Mouse (Mus musculus): ENCODE measurements at regions not wholly inside any gene's neighbourhood (a gene's known extent, or its start where the extent isn't known, plus 50 kb on each side); places are given as distances from the start of the nearest gene placed in this dataset.

GRCm38 (mm10) chr9:47054595-47054994 is 56.1 kb downstream of the Gm4791 start:
- no peak overlapping the region for H3K4me2 ChIP-seq (replicated peaks; ENCODE audit: low read depth, low read length)
- no peak for ATAC-seq (ENCODE audit: insufficient number of reproducible peaks, insufficient read depth, low FRiP score, low read depth)
- H3K9me3 ChIP-seq (ENCODE audit: control insufficient read depth, low read depth, low read length) = no peaks in the 10 kb centered on the region
- WGBS = 68% methylated on average over 10 of the region's 10 CpGs
- no peaks in the 10 kb centered on the region for H3K4me1 ChIP-seq (ENCODE audit: control insufficient read depth, insufficient read depth, low read length)
- H3K4me3 ChIP-seq (ENCODE audit: low read depth, low read length) = no peak overlapping the region
- H3K36me3 ChIP-seq (ENCODE audit: control insufficient read depth, insufficient read depth, low read length) = no peaks in the 10 kb centered on the region
- H3K27ac ChIP-seq (ENCODE audit: low read length) = no peak overlapping the region
- no peaks in the 10 kb centered on the region for H3K27me3 ChIP-seq (ENCODE audit: control insufficient read depth, insufficient read depth, low read length)
- no peak overlapping the region for H3K9ac ChIP-seq (replicated peaks; ENCODE audit: low read depth, low read length)

- H3K27me3 ChIP-seq (ENCODE audit: control insufficient read depth, insufficient read depth, low read length) = no peaks in the 10 kb centered on the region
- H3K27ac ChIP-seq (ENCODE audit: low read length) = no peak overlapping the region
- no peak for ATAC-seq (ENCODE audit: insufficient number of reproducible peaks, insufficient read depth, low FRiP score, low read depth)
- H3K9me3 ChIP-seq (ENCODE audit: control insufficient read depth, low read depth, low read length) = no peaks in the 10 kb centered on the region
- no peak overlapping the region for H3K4me2 ChIP-seq (replicated peaks; ENCODE audit: low read depth, low read length)
- H3K4me1 ChIP-seq (ENCODE audit: control insufficient read depth, insufficient read depth, low read length) = no peaks in the 10 kb centered on the region
- H3K9ac ChIP-seq (replicated peaks; ENCODE audit: low read depth, low read length) = no peak overlapping the region
- no peak overlapping the region for H3K4me3 ChIP-seq (ENCODE audit: low read depth, low read length)
- H3K36me3 ChIP-seq (ENCODE audit: control insufficient read depth, insufficient read depth, low read length) = no peaks in the 10 kb centered on the region
- 75% methylated on average over 6 of the region's 6 CpGs for WGBS
Observed at GRCm38 (mm10) chr9:47055558-47055957, 57.0 kb downstream of the Gm4791 start.

GRCm38 (mm10) chr9:47059339-47060005 is 60.9 kb downstream of the Gm4791 start:
- no peak for ATAC-seq (ENCODE audit: insufficient number of reproducible peaks, insufficient read depth, low FRiP score, low read depth)
- H3K27ac ChIP-seq (ENCODE audit: low read length) = no peak overlapping the region
- no peaks in the 10 kb centered on the region for H3K9me3 ChIP-seq (ENCODE audit: control insufficient read depth, low read depth, low read length)
- no peak overlapping the region for H3K9ac ChIP-seq (replicated peaks; ENCODE audit: low read depth, low read length)
- WGBS = 69% methylated on average over 7 of the region's 7 CpGs
- H3K4me2 ChIP-seq (replicated peaks; ENCODE audit: low read depth, low read length) = no peak overlapping the region
- no peaks in the 10 kb centered on the region for H3K27me3 ChIP-seq (ENCODE audit: control insufficient read depth, insufficient read depth, low read length)
- no peaks in the 10 kb centered on the region for H3K4me1 ChIP-seq (ENCODE audit: control insufficient read depth, insufficient read depth, low read length)
- no peak overlapping the region for H3K4me3 ChIP-seq (ENCODE audit: low read depth, low read length)
- H3K36me3 ChIP-seq (ENCODE audit: control insufficient read depth, insufficient read depth, low read length) = no peaks in the 10 kb centered on the region

- H3K4me2 ChIP-seq (replicated peaks; ENCODE audit: low read depth, low read length) = no peak overlapping the region
- H3K27ac ChIP-seq (ENCODE audit: low read length) = no peak overlapping the region
- H3K9ac ChIP-seq (replicated peaks; ENCODE audit: low read depth, low read length) = no peak overlapping the region
- no peaks in the 10 kb centered on the region for H3K27me3 ChIP-seq (ENCODE audit: control insufficient read depth, insufficient read depth, low read length)
- no peak for ATAC-seq (ENCODE audit: insufficient number of reproducible peaks, insufficient read depth, low FRiP score, low read depth)
- no peaks in the 10 kb centered on the region for H3K36me3 ChIP-seq (ENCODE audit: control insufficient read depth, insufficient read depth, low read length)
- WGBS = 87% methylated on average over 2 of the region's 2 CpGs
- no peaks in the 10 kb centered on the region for H3K4me1 ChIP-seq (ENCODE audit: control insufficient read depth, insufficient read depth, low read length)
- no peak overlapping the region for H3K4me3 ChIP-seq (ENCODE audit: low read depth, low read length)
- H3K9me3 ChIP-seq (ENCODE audit: control insufficient read depth, low read depth, low read length) = no peaks in the 10 kb centered on the region
Observed at GRCm38 (mm10) chr9:47060757-47061156, 62.2 kb downstream of the Gm4791 start.

GRCm38 (mm10) chr9:47062516-47062915 is 64.0 kb downstream of the Gm4791 start:
- Histone ChIP-seq H3K27me3 (ENCODE audit: control insufficient read depth, insufficient read depth, low read length) (no peaks in the 10 kb centered on the region), H3K27ac (ENCODE audit: low read length) (no peak overlapping the region), H3K9me3 (ENCODE audit: control insufficient read depth, low read depth, low read length) (no peaks in the 10 kb centered on the region), H3K4me2 (replicated peaks; ENCODE audit: low read depth, low read length) (no peak overlapping the region), H3K36me3 (ENCODE audit: control insufficient read depth, insufficient read depth, low read length) (no peaks in the 10 kb centered on the region), H3K9ac (replicated peaks; ENCODE audit: low read depth, low read length) (no peak overlapping the region), H3K4me3 (ENCODE audit: low read depth, low read length) (no peak overlapping the region), H3K4me1 (ENCODE audit: control insufficient read depth, insufficient read depth, low read length) (no peaks in the 10 kb centered on the region)
- WGBS = 62% methylated on average over 7 of the region's 7 CpGs
- no peak for ATAC-seq (ENCODE audit: insufficient number of reproducible peaks, insufficient read depth, low FRiP score, low read depth)

- Histone ChIP-seq H3K27me3 (ENCODE audit: control insufficient read depth, insufficient read depth, low read length) (no peaks in the 10 kb centered on the region), H3K4me1 (ENCODE audit: control insufficient read depth, insufficient read depth, low read length) (no peaks in the 10 kb centered on the region), H3K4me2 (replicated peaks; ENCODE audit: low read depth, low read length) (no peak overlapping the region), H3K9ac (replicated peaks; ENCODE audit: low read depth, low read length) (no peak overlapping the region), H3K9me3 (ENCODE audit: control insufficient read depth, low read depth, low read length) (no peaks in the 10 kb centered on the region), H3K4me3 (ENCODE audit: low read depth, low read length) (no peak overlapping the region), H3K36me3 (ENCODE audit: control insufficient read depth, insufficient read depth, low read length) (no peaks in the 10 kb centered on the region), H3K27ac (ENCODE audit: low read length) (no peak overlapping the region)
- no peak for ATAC-seq (ENCODE audit: insufficient number of reproducible peaks, insufficient read depth, low FRiP score, low read depth)
- 47% methylated on average over 5 of the region's 5 CpGs for WGBS
Observed at GRCm38 (mm10) chr9:47063751-47064150, 65.2 kb downstream of the Gm4791 start.

- WGBS = 40% methylated on average over 5 of the region's 5 CpGs
- H3K9me3 ChIP-seq (ENCODE audit: control insufficient read depth, low read depth, low read length) = no peaks in the 10 kb centered on the region
Observed at GRCm38 (mm10) chr9:47064463-47065032, 66.0 kb downstream of the Gm4791 start.

GRCm38 (mm10) chr9:47069436-47069835 is 70.9 kb downstream of the Gm4791 start:
- Histone ChIP-seq H3K27me3 (ENCODE audit: control insufficient read depth, insufficient read depth, low read length) (no peaks in the 10 kb centered on the region), H3K27ac (ENCODE audit: low read length) (no peak overlapping the region), H3K9ac (replicated peaks; ENCODE audit: low read depth, low read length) (no peak overlapping the region), H3K4me3 (ENCODE audit: low read depth, low read length) (no peak overlapping the region), H3K4me2 (replicated peaks; ENCODE audit: low read depth, low read length) (no peak overlapping the region), H3K36me3 (ENCODE audit: control insufficient read depth, insufficient read depth, low read length) (no peaks in the 10 kb centered on the region), H3K4me1 (ENCODE audit: control insufficient read depth, insufficient read depth, low read length) (no peaks in the 10 kb centered on the region), H3K9me3 (ENCODE audit: control insufficient read depth, low read depth, low read length) (no peaks in the 10 kb centered on the region)
- no peak for ATAC-seq (ENCODE audit: insufficient number of reproducible peaks, insufficient read depth, low FRiP score, low read depth)
- 41% methylated on average over 5 of the region's 5 CpGs for WGBS

More at GRCm38 (mm10) chr9:47064463-47065032, 66.0 kb downstream of the Gm4791 start:
- Histone ChIP-seq H3K4me2 (replicated peaks; ENCODE audit: low read depth, low read length) (no peak overlapping the region), H3K4me1 (ENCODE audit: control insufficient read depth, insufficient read depth, low read length) (no peaks in the 10 kb centered on the region), H3K27me3 (ENCODE audit: control insufficient read depth, insufficient read depth, low read length) (no peaks in the 10 kb centered on the region), H3K36me3 (ENCODE audit: control insufficient read depth, insufficient read depth, low read length) (no peaks in the 10 kb centered on the region), H3K27ac (ENCODE audit: low read length) (no peak overlapping the region), H3K4me3 (ENCODE audit: low read depth, low read length) (no peak overlapping the region), H3K9ac (replicated peaks; ENCODE audit: low read depth, low read length) (no peak overlapping the region)
- no peak for ATAC-seq (ENCODE audit: insufficient number of reproducible peaks, insufficient read depth, low FRiP score, low read depth)

GRCm38 (mm10) chr9:47070958-47071357 is 72.4 kb downstream of the Gm4791 start:
- no peak overlapping the region for H3K9ac ChIP-seq (replicated peaks; ENCODE audit: low read depth, low read length)
- H3K27me3 ChIP-seq (ENCODE audit: control insufficient read depth, insufficient read depth, low read length) = no peaks in the 10 kb centered on the region
- no peaks in the 10 kb centered on the region for H3K9me3 ChIP-seq (ENCODE audit: control insufficient read depth, low read depth, low read length)
- H3K4me3 ChIP-seq (ENCODE audit: low read depth, low read length) = no peak overlapping the region
- H3K4me2 ChIP-seq (replicated peaks; ENCODE audit: low read depth, low read length) = no peak overlapping the region
- no peak overlapping the region for H3K27ac ChIP-seq (ENCODE audit: low read length)
- H3K4me1 ChIP-seq (ENCODE audit: control insufficient read depth, insufficient read depth, low read length) = no peaks in the 10 kb centered on the region
- ATAC-seq (ENCODE audit: insufficient number of reproducible peaks, insufficient read depth, low FRiP score, low read depth) = no peak
- 83% methylated on average over 5 of the region's 5 CpGs for WGBS
- no peaks in the 10 kb centered on the region for H3K36me3 ChIP-seq (ENCODE audit: control insufficient read depth, insufficient read depth, low read length)

All from stomach, embryonic 14.5 days (tissue).